In the genomic region with DNA sequence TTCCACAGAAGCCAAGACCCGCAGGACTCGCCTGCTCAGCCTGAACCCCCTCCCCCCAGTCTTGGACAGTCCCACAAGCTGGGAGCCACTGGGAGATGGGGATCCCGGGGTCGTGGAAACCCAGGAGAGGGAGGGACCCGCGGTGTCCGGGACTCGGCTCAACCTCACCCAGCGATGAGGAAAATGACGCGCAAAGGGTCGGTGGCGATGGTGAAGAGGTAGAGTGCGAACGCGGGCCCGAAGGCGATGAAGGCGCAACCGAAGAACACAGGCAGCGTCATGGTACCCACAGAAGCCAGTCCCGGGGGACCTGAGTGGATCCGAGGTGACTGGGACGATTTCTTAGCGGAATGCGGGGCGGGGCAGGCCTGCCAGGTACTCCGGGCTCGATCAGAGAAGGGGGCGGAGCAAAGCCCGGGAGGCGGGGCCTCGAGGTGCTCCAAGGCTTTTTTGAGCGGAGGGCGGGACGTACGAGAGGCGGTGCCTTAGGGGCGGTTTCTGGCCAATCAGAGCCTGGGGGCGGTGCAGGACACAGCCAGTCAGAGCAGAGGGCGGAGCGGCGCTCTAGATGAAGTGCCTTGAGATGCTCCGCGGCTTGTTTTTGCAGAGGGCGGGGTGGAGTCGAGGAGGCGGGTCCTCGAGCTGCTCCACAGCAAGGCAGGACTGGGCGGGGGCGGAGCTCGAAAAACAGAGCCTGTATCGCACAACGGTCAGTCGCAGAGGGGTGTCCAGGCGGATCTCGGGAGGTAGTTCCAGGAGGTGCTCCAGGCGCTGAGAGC, we compare ENCODE assay signal across 8 mouse cellular contexts. TPM values are rescaled to one million over a fixed set of nuclear protein-coding genes. Genes with fewer than 3 reads are reported as not detected.
A peak's percentile ranks its signal among the peaks of the same experiment; 100 is the strongest.
DNase-seq lines count a peak whose midpoint lies in the region; ATAC-seq and TF ChIP-seq lines count a peak whose summit lies in the region.

A gene (minus strand): TSS at position 409 of the 779 bp plus-strand sequence.

- no peak for TF ChIP-seq CTCF in cortical plate, adult 2 months (IDR thresholded peaks at IDR 0.05; ENCODE audit: extremely low read depth, insufficient read depth, low read length)

- H3K36me3 ChIP-seq in megakaryocyte, embryonic 14.5 days (replicated peaks; ENCODE audit: low read length) = peaks cover 14% of the 10 kb centered on the region

- ATAC-seq in activated CD4-positive, CD25-positive, alpha-beta regulatory T cell, adult 4 months = peak; percentile 99

- TF ChIP-seq POLR2A in cortical plate, adult 2 months (IDR thresholded peaks at IDR 0.05; ENCODE audit: extremely low read depth, insufficient read depth, low read length) = peak; percentile 45; the same call in 1 of the 2 replicates

- H3K9me3 ChIP-seq in megakaryocyte, embryonic 14.5 days = no peaks in the 10 kb centered on the region

- H3K27ac ChIP-seq in cortical plate, adult 2 months (ENCODE audit: insufficient read depth, low read length) = no peak within 1 kb of the TSS

- peaks cover 3% of the 10 kb centered on the region; the same call in 1 of the 2 replicates for H3K4me1 ChIP-seq in cortical plate, adult 2 months (ENCODE audit: control insufficient read depth, insufficient read depth, low read length)
- peaks cover 46% of the 10 kb centered on the region for H3K4me1 ChIP-seq in megakaryocyte, embryonic 14.5 days

- no peaks in the 10 kb centered on the region for H3K27me3 ChIP-seq in megakaryocyte, embryonic 14.5 days (replicated peaks)

- DNase-seq in gastrocnemius, adult 8-10 months (ENCODE audit: low spot score in 2 of 2) = peak; percentile 99
- DNase-seq in hindlimb bud, embryonic 11.5 days (ENCODE audit: extremely low spot score, low read depth, low spot score) = peak; percentile 86
- peak; percentile 93 to 99 for DNase-seq in left cerebral cortex, adult 8-10 months (ENCODE audit: low spot score in 2 of 2)
- DNase-seq in right cerebral cortex, postnatal 10 days (ENCODE audit: low spot score in 2 of 2) = peak; percentile 99
- peak; percentile 99 for DNase-seq in urinary bladder, postnatal 25 days (ENCODE audit: low spot score)

- peak within 1 kb of the TSS; percentile 90 for H3K4me3 ChIP-seq in cortical plate, adult 2 months (ENCODE audit: insufficient read depth, low read length)
- peak within 1 kb of the TSS; percentile 95 for H3K4me3 ChIP-seq in megakaryocyte, embryonic 14.5 days (replicated peaks)

RNA-seq across cellular contexts. Expression of the gene that starts here (rescaled TPM):
- 1 to 10 TPM in 1 of 2 experiments, not detected in 1; 1.2 TPM for polyA plus RNA-seq in activated CD4-positive, CD25-positive, alpha-beta regulatory T cell, adult 4 months (2017; shearing (Covaris generic))
- polyA plus RNA-seq in cortical plate, adult 2 months (2012; rRNA removed) = 5.3 and 5.5 TPM in 2 replicates
- total RNA-seq in gastrocnemius, adult 8-10 months (2022) = 1 to 10 TPM in 2 of 4 experiments, under 1 TPM in 2; 0.34 to 1.9 (median 1.3) TPM
- 10 to 100 TPM in 1 of 4 experiments, 1 to 10 TPM in 3; 5.8 to 10.5 (median 8.4) TPM for total RNA-seq in left cerebral cortex, adult 8-10 months (2022)
- 1.2 TPM in 1 of 2 replicates, not detected in the other for polyA plus RNA-seq in megakaryocyte, embryonic 14.5 days (2012; ENCODE audit: insufficient read depth, low replicate concordance)
